Mouse (Mus musculus) telencephalon, adult 2 months (tissue): Measurements from ENCODE around the gene Fbxl17.

Experiments used
- DNase-seq: peaks from one replicate; pipeline ENCODE4 v3.0.0-alpha.2; 2011; ENCODE audit warnings: low read depth, low spot score

Fbxl17 gene

GRCm38 (mm10) chr17:63499636-63500155, at the start of gene Fbxl17:
TSS of gene Fbxl17 (minus strand) at chr17:63500017.
- no peak for DNase-seq

- peak; percentile 10 for DNase-seq
Observed at GRCm38 (mm10) chr17:63547465-63547864, 47.6 kb upstream of the Fbxl17 start.

- no peak for DNase-seq
Observed at GRCm38 (mm10) chr17:63534576-63535265, 34.9 kb upstream of the Fbxl17 start.

DNA sequence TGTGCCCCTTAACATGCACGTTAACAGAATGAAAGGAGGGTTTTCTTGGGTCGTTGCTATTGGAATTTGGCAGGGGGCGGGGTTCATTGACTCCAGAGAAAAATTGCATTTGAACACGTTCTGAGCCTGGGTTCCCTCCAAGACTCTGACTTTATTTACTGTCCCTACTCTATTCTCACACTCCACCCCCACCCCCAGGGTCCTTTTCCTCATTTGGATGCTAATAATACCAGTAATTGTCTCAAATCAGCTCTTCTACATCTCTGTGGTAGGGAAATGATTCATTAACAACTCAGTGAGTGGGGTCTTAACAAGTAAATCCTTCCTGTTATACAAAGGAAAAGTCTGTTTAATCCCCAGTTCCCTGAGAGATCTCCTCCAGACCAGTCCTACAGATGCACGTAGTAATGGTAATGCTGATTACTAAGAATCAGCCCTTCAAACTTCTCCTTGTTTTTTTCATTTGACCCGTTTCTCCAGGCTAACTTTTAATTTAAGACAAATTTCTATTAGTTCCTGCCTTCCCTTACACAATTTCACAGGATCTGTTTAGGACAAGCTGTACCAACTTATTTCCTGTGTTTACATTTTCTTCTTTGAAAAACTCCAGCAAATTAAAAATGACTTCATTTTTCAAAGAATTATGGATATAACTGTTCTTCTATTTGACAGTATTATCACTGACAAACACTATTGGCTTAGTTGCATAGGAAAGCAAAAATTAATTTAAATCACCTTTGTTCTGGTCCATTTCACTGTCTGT, 33.4 kb upstream of the Fbxl17 start:
- no peak for DNase-seq

DNA sequence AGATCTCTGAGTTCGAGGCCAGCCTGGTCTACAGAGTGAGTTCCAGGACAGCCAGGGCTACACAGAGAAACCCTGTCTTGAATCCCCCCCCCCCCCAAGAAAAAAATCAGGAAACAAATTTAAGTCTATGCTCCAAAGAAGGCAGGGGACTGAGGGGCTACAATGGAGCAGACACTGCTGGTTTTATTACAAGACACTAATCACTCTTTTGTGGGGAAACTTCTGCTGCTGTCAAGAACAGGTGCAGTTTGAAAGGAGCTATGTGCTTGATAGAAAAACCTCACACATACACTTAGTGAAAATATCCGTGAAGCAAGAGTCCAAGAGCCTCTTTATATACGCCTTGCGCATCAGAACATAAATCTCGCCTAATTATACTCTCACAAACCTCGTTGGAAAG, 29.7 kb upstream of the Fbxl17 start:
- DNase-seq: no peak

GRCm38 (mm10) chr17:63520691-63521090, 20.9 kb upstream of the Fbxl17 start:
- no peak for DNase-seq

DNA sequence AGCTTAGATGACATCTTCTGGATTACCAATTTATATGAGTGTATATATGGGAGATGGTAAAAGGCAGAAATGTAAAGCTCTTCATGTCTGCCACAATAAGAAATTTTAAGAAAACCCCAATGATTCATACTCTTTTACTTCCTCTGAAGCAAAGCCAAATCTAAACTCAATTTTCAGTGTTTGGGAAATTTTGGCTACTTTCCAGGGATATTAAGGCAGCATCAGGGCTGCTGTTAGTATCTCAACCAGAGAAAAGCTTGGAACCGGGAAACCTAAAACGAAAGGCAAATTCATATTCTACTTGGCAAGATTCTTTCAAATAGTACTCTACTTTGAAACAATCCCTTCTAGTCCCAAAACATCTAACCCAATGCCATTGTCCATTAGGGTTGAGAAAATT, 10.6 kb upstream of the Fbxl17 start:
- DNase-seq: no peak

- no peak for DNase-seq
Observed at GRCm38 (mm10) chr17:63501091-63501490, 1.3 kb upstream of the Fbxl17 start.

- peak; percentile 75 for DNase-seq
Observed at GRCm38 (mm10) chr17:63500156-63500834, 478 bp upstream of the Fbxl17 start.

DNA sequence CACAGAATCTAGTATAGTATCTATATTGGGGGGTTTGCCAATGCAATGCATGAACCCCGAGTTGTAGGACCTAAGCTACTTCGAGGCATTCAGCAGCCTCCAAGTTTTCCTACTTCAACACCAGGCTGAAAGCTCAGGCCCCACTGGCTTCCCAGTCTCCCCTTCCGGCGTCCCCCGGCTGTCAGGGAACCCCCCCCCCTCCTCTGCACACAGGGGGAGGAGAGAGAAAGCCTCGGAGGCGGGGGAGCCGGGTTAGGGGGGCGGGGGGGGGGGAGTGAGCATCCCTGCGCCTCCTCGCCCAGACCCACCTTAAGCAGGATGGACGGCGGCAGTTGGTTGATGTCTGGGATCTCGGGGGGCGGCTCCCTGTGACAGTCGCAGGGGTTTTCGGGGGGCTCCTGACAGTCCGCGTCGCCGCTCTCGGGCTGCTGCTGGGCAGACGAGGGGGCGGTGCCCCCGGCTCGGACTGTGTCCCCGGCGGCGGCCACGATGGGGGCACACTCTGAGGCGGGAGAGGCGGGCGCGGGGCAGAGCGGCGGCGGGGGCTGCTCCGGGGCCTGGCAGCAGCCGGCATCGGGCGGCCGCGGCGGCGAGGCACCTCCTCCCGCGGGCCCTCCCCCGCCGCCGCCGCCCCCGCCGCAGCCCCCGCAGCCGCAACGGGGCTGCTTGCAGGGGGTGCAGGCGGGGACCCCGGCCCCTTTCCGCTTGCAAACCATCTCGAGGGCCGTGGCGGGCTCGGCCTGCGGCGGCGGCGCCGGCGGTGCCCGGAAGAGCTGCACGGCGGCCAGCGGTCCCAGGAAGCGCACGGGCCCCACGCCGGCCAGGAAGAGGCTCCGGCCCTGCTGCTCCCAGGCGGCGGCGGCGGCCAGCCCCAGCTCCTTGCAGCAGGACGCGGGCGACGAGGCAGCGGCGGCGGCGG, 841 bp downstream of the Fbxl17 start:
- DNase-seq: no peak

GRCm38 (mm10) chr17:63498182-63498716, 1.6 kb downstream of the Fbxl17 start:
- DNase-seq: no peak

- DNase-seq: no peak
Observed at GRCm38 (mm10) chr17:63497206-63497731, 2.5 kb downstream of the Fbxl17 start.

- no peak for DNase-seq
Observed at GRCm38 (mm10) chr17:63496153-63496552, 3.7 kb downstream of the Fbxl17 start.

- no peak for DNase-seq
Observed at GRCm38 (mm10) chr17:63493876-63494580, 5.8 kb downstream of the Fbxl17 start.

DNA sequence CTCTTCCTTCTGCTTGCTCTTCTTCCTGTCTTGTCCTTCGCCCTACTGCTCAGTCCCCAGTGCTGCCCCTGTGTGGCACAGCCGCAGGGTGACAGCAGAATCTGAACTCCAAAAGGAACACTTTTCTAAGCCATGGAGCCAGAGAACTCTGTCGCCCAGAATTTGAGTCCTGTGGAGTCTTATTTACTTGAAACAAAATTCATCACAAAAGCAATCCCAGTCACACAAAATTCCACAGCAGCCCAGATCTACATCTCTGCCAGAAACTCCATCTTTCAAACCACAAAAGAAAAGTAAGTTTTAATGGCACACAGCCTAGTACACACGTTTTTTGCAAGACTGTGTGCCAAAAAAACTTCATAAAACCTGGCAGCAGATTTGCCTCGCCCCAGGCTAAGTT, 6.5 kb downstream of the Fbxl17 start:
- DNase-seq: no peak

- no peak for DNase-seq
Observed at GRCm38 (mm10) chr17:63492665-63493273, 7.0 kb downstream of the Fbxl17 start.

DNA sequence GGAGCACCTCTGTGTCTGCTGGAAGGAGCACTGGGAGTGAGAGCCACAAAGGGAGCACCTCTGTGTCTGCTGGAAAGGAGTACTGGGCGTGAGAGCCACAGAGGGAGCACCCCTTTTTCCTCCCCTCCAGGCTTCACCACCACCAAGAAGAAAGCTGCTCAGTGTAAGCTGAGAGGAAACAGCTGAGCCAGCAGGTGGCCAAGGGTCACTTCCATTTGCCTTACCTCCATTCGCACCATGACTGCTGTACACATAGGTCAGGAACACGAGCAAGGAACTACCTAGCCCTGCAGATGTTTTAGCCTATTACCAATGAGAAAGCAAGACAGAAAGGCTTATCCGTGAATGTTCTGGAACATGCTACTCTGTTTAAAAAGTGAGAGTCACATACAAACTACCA, 10.3 kb downstream of the Fbxl17 start:
- DNase-seq: no peak

DNA sequence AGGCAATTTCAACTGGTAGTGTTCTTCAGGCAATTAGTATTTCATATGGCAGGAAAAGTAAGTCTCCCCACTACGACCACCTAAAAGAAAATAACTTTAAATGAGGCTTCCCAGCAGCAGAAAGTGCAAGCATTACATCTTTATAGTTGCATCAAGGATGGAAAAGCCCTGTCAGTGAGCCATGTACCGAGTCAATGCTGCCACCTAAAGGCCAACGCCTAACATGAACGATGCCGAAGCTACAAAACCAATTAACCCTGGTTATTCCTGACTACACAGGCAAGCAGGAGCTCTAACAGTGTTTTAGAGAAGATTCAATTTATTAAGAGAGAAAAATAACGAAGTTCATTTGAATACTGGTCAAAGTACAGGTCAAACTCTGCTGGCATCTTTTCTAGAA, 32.0 kb downstream of the Fbxl17 start:
- DNase-seq: peak; percentile 48

- DNase-seq: no peak
Observed at GRCm38 (mm10) chr17:63465239-63465638, 34.6 kb downstream of the Fbxl17 start.

DNA sequence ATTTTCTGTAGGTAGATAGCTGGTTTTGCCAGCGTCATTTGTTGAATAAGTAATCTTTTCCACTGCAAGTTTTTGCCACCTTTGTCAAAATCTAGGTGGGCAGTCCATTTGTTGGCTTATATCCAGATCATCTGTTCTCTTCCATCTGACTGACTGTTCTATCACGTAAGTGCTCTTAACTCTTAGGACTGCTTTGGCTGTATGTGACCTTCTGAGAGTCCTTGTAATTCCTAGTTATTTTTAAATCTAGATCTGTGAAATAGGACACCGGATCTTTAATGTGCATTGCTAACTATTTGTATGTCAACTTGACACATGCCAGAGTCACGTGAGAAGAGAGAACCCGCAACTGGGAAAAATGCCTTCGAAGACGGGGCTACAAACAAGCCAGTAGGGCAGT, 37.3 kb downstream of the Fbxl17 start:
- no peak for DNase-seq
